In genomic region chr15:86835996-86836395, GRCm38 (mm10) we compare ENCODE assay signal across 8 mouse cellular contexts.
DNase-seq lines count a peak whose midpoint lies in the region; ATAC-seq and TF ChIP-seq lines count a peak whose summit lies in the region.

No protein-coding gene starts in this region.

- intact Hi-C loops in left cerebral cortex, adult 2 months (cut with DNase I), result no loop called here

- no peak overlapping the region for H3K9ac ChIP-seq in heart, embryonic 13.5 days
- H3K9ac ChIP-seq in lung, postnatal 0 days (replicated peaks; ENCODE audit: low read depth), result no peak overlapping the region

- no peak overlapping the region for H3K4me3 ChIP-seq in heart, embryonic 13.5 days
- no peak overlapping the region for H3K4me3 ChIP-seq in lung, postnatal 0 days (ENCODE audit: low read depth, low read length)
- H3K4me3 ChIP-seq in left cerebral cortex, adult 2 months, result no peak overlapping the region

- no peaks in the 10 kb centered on the region for H3K36me3 ChIP-seq in heart, embryonic 13.5 days
- no peaks in the 10 kb centered on the region for H3K36me3 ChIP-seq in lung, postnatal 0 days (ENCODE audit: insufficient read depth, low read length)

- H3K4me1 ChIP-seq in heart, embryonic 13.5 days, result peaks cover 23% of the 10 kb centered on the region
- H3K4me1 ChIP-seq in lung, postnatal 0 days (ENCODE audit: insufficient read depth, low read depth, low read length), result no peaks in the 10 kb centered on the region

- no peaks in the 10 kb centered on the region for H3K9me3 ChIP-seq in heart, embryonic 13.5 days
- no peaks in the 10 kb centered on the region for H3K9me3 ChIP-seq in lung, postnatal 0 days (ENCODE audit: low read length)

- no peak for TF ChIP-seq CTCF in lung, postnatal 0 days (IDR thresholded peaks at IDR 0.05)
- TF ChIP-seq CTCF in left cerebral cortex, adult 2 months (IDR thresholded peaks at IDR 0.05), result no peak

- 25% methylated on average over 6 of the region's 6 CpGs for WGBS in heart, embryonic 13.5 days
- WGBS in lung, postnatal 0 days, result 37% methylated on average over 6 of the region's 6 CpGs

- peak overlapping the region; percentile 53; the same call in 1 of the 2 replicates for H3K27ac ChIP-seq in heart, embryonic 13.5 days (replicated peaks)
- no peak overlapping the region for H3K27ac ChIP-seq in lung, postnatal 0 days (ENCODE audit: low read length)
- no peak overlapping the region for H3K27ac ChIP-seq in left cerebral cortex, adult 2 months

- H3K27me3 ChIP-seq in heart, embryonic 13.5 days (replicated peaks), result no peaks in the 10 kb centered on the region
- no peaks in the 10 kb centered on the region for H3K27me3 ChIP-seq in lung, postnatal 0 days (replicated peaks; ENCODE audit: insufficient read depth, low read length)

- H3K4me2 ChIP-seq in heart, embryonic 13.5 days, result peak overlapping the region; percentile 35
- H3K4me2 ChIP-seq in lung, postnatal 0 days (replicated peaks; ENCODE audit: low read depth, low read length), result no peak overlapping the region

- no peak for DNase-seq in heart, adult 8-10 months (ENCODE audit: low spot score)
- DNase-seq in lung, postnatal 0 days (ENCODE audit: low spot score), result peak; percentile 7
- DNase-seq in lung, adult 18-20 months, result no peak
- peak; percentile 21 to 56 for DNase-seq in left cerebral cortex, adult 2 months (ENCODE audit: extremely low spot score in 1 of 2, low spot score in 2 of 2)
- DNase-seq in right cerebral cortex, postnatal 25 days, result peak; percentile 48
- DNase-seq in urinary bladder, postnatal 4 days (ENCODE audit: low spot score in 2 of 2), result no peak

- TF ChIP-seq EP300 in lung, postnatal 0 days (IDR thresholded peaks at IDR 0.05), result no peak

- ATAC-seq in heart, embryonic 13.5 days (ENCODE audit: extremely low read depth, insufficient number of reproducible peaks, low FRiP score, low TSS enrichment), result no peak
- ATAC-seq in lung, postnatal 0 days, result no peak
- ATAC-seq in cerebellum, adult (ENCODE audit: insufficient number of reproducible peaks, low FRiP score, low TSS enrichment), result no peak

Comparison
In these comparisons a context has a peak if more than half of its experiments do, and no peak if none do; other contexts are left out.
1. DNase-seq: peak in lung, postnatal 0 days (single experiment), left cerebral cortex, adult 2 months (2 of 2) and right cerebral cortex, postnatal 25 days (single experiment); none in heart, adult 8-10 months (single experiment), lung, adult 18-20 months (0 of 2) and urinary bladder, postnatal 4 days (0 of 2).